Mouse (Mus musculus): ENCODE data around the gene Olfr796. TPM values are rescaled to one million over a fixed set of nuclear protein-coding genes. Genes with fewer than 3 reads are reported as not detected.

Olfr796 gene
- polyA plus RNA-seq, 1 experiment from 2014 or later, result not detected

- TF ChIP-seq CTCF (IDR thresholded peaks at IDR 0.05; ENCODE audit: low read depth), result no peak
- Histone ChIP-seq H3K9ac (ENCODE audit: low read depth, low read length) (no peak overlapping the region), H3K9me3 (ENCODE audit: control insufficient read depth) (no peaks in the 10 kb centered on the region), H3K27ac (ENCODE audit: low read depth, low read length) (no peak overlapping the region), H3K4me3 (ENCODE audit: low read depth, low read length) (no peak overlapping the region), H3K4me2 (replicated peaks; ENCODE audit: low read depth) (no peak overlapping the region), H3K36me3 (ENCODE audit: control insufficient read depth, insufficient read depth) (no peaks in the 10 kb centered on the region), H3K4me1 (replicated peaks; ENCODE audit: control insufficient read depth, insufficient read depth, low read length) (no peaks in the 10 kb centered on the region), H3K27me3 (replicated peaks; ENCODE audit: control insufficient read depth, insufficient read depth, low read length) (no peaks in the 10 kb centered on the region)
- WGBS, result 64% methylated on average over 1 of the region's 1 CpGs
- no peak for ATAC-seq
Measured at GRCm38 (mm10) chr10:129577066-129577465, 35.3 kb downstream of the Olfr796 start.

DNA sequence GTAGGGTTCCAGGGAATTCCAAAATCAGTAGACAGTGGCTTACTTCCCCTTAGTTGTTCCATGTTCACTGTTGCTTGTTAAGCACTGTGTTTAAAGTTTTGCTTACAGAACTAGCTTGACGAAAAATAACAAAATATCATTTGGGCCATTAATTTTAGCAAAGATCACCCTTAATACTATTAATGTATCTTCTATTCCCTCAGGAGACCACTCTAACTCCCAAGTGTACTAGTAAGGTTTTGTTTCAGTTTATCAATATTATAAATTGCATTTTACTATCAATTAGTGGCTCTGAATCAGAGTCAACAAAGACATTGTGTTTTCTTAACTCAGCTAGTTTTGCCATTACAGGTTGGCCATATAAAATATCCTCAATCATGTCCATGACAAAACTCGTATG is 45.0 kb downstream of the Olfr796 start, which contains the start of gene Olfr794:
TSS of gene Olfr794 (plus strand) at position 301 of the 400 bp plus-strand sequence.
- Histone ChIP-seq H3K9me3 (ENCODE audit: control insufficient read depth) (no peaks in the 10 kb centered on the region), H3K4me2 (replicated peaks; ENCODE audit: low read depth) (no peak within 1 kb of the TSS), H3K27ac (ENCODE audit: low read depth, low read length) (no peak within 1 kb of the TSS), H3K4me3 (ENCODE audit: low read depth, low read length) (no peak within 1 kb of the TSS), H3K36me3 (ENCODE audit: control insufficient read depth, insufficient read depth) (no peaks in the 10 kb centered on the region), H3K9ac (ENCODE audit: low read depth, low read length) (no peak within 1 kb of the TSS), H3K4me1 (replicated peaks; ENCODE audit: control insufficient read depth, insufficient read depth, low read length) (no peaks in the 10 kb centered on the region), H3K27me3 (replicated peaks; ENCODE audit: control insufficient read depth, insufficient read depth, low read length) (no peaks in the 10 kb centered on the region)
- 72% methylated on average over 2 of the region's 2 CpGs for WGBS
- ATAC-seq, result no peak
- TF ChIP-seq CTCF (IDR thresholded peaks at IDR 0.05; ENCODE audit: low read depth), result no peak

Small RNAs within 50 kb of the gene (microRNA-seq; reads per million reads assigned to microRNA genes)
- not detected for gene Gm23252

Other genes with a start within 250 kb of the Olfr796 start
- gene Olfr784, start 228.5 kb downstream of the Olfr796 start, polyA plus RNA-seq (2015; fragmentation: Nextera tagmentation; extraction: Ambion mirVana), result 0.04 TPM in 1 of 2 replicates, not detected in the other
- gene Olfr785, start 207.1 kb downstream of the Olfr796 start, polyA plus RNA-seq (2015; fragmentation: Nextera tagmentation; extraction: Ambion mirVana), result not detected in 2 replicates
- gene Olfr786, start 185.3 kb downstream of the Olfr796 start, polyA plus RNA-seq (2015; fragmentation: Nextera tagmentation; extraction: Ambion mirVana), result not detected in 2 replicates
- gene Olfr787, start 150.7 kb downstream of the Olfr796 start, polyA plus RNA-seq (2015; fragmentation: Nextera tagmentation; extraction: Ambion mirVana), result not detected in 2 replicates
- not detected in 2 replicates for gene Olfr788, start 141.6 kb downstream of the Olfr796 start, polyA plus RNA-seq (2015; fragmentation: Nextera tagmentation; extraction: Ambion mirVana)
- gene Olfr789, start 127.8 kb downstream of the Olfr796 start, polyA plus RNA-seq (2015; fragmentation: Nextera tagmentation; extraction: Ambion mirVana), result not detected in 2 replicates
- gene Olfr790, start 114.1 kb downstream of the Olfr796 start, polyA plus RNA-seq (2015; fragmentation: Nextera tagmentation; extraction: Ambion mirVana), result not detected in 2 replicates
- gene Olfr791, start 90.8 kb downstream of the Olfr796 start, polyA plus RNA-seq (2015; fragmentation: Nextera tagmentation; extraction: Ambion mirVana), result not detected in 2 replicates
- gene Olfr792, start 73.4 kb downstream of the Olfr796 start, polyA plus RNA-seq (2015; fragmentation: Nextera tagmentation; extraction: Ambion mirVana), result not detected in 2 replicates
- gene Olfr794, start 44.9 kb downstream of the Olfr796 start, polyA plus RNA-seq (2015; fragmentation: Nextera tagmentation; extraction: Ambion mirVana), result not detected in 2 replicates
- gene Olfr798, start 15.4 kb upstream of the Olfr796 start, polyA plus RNA-seq (2015; fragmentation: Nextera tagmentation; extraction: Ambion mirVana), result not detected in 2 replicates
- gene Olfr799, start 24.9 kb upstream of the Olfr796 start, polyA plus RNA-seq (2015; fragmentation: Nextera tagmentation; extraction: Ambion mirVana), result not detected in 2 replicates
- not detected in 2 replicates for gene Olfr800, start 45.1 kb upstream of the Olfr796 start, polyA plus RNA-seq (2015; fragmentation: Nextera tagmentation; extraction: Ambion mirVana)
- not detected in 2 replicates for gene Olfr801, start 61.3 kb upstream of the Olfr796 start, polyA plus RNA-seq (2015; fragmentation: Nextera tagmentation; extraction: Ambion mirVana)
- not detected in 2 replicates for gene Olfr802, start 75.6 kb upstream of the Olfr796 start, polyA plus RNA-seq (2015; fragmentation: Nextera tagmentation; extraction: Ambion mirVana)
- gene Olfr803, start 81.7 kb upstream of the Olfr796 start, polyA plus RNA-seq (2015; fragmentation: Nextera tagmentation; extraction: Ambion mirVana), result not detected in 2 replicates
- gene Olfr804, start 90.6 kb upstream of the Olfr796 start, polyA plus RNA-seq (2015; fragmentation: Nextera tagmentation; extraction: Ambion mirVana), result not detected in 2 replicates
- not detected in 2 replicates for gene Olfr805, start 116.8 kb upstream of the Olfr796 start, polyA plus RNA-seq (2015; fragmentation: Nextera tagmentation; extraction: Ambion mirVana)
- gene Olfr806, start 129.4 kb upstream of the Olfr796 start, polyA plus RNA-seq (2015; fragmentation: Nextera tagmentation; extraction: Ambion mirVana), result not detected in 2 replicates
- gene Olfr807, start 145.2 kb upstream of the Olfr796 start, polyA plus RNA-seq (2015; fragmentation: Nextera tagmentation; extraction: Ambion mirVana), result not detected in 2 replicates
- not detected in 2 replicates for gene Olfr808, start 152.9 kb upstream of the Olfr796 start, polyA plus RNA-seq (2015; fragmentation: Nextera tagmentation; extraction: Ambion mirVana)
- not detected in 2 replicates for gene Olfr809, start 162.1 kb upstream of the Olfr796 start, polyA plus RNA-seq (2015; fragmentation: Nextera tagmentation; extraction: Ambion mirVana)
- gene Olfr810, start 182.3 kb upstream of the Olfr796 start, polyA plus RNA-seq (2015; fragmentation: Nextera tagmentation; extraction: Ambion mirVana), result not detected in 2 replicates
- gene Olfr811, start 191.8 kb upstream of the Olfr796 start, polyA plus RNA-seq (2015; fragmentation: Nextera tagmentation; extraction: Ambion mirVana), result not detected in 2 replicates
- gene Olfr812, start 233.5 kb upstream of the Olfr796 start, polyA plus RNA-seq (2015; fragmentation: Nextera tagmentation; extraction: Ambion mirVana), result not detected in 2 replicates
- not detected in 2 replicates for gene Olfr813, start 242.8 kb upstream of the Olfr796 start, polyA plus RNA-seq (2015; fragmentation: Nextera tagmentation; extraction: Ambion mirVana)